Mouse (Mus musculus) gastrocnemius, adult 18-20 months (tissue): ENCODE measurements at regions not wholly inside any gene's neighbourhood (a gene's known extent, or its start where the extent isn't known, plus 50 kb on each side); places are given as distances from the start of the nearest gene placed in this dataset.
A peak's percentile ranks its signal among the peaks of the same experiment; 100 is the strongest.

Experiments used
- DNase-seq: peaks from one replicate; pipeline ENCODE4 v3.0.0; 2021; ENCODE audit warnings: low spot score

DNA sequence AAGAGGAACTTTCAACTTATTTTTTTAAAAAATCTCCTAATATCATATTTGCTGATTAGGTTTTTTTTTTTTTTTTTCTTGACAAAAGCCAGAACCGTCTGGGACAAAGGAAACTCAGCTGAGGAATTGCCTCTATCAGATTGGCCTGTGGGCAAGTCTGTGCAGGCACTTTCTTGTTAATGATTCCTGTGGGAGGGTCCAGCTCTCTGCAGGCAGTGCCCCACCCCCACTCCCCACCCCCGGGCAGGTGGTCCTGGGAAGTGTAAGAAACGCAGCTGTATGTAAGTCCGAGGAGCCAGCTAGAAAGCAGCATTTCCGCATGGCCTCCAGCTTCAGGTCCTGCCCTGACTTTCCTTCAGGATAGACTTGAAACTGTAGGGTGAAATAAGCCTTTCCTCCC, 377.7 kb downstream of the Sox2 start:
- DNase-seq, result no peak

DNA sequence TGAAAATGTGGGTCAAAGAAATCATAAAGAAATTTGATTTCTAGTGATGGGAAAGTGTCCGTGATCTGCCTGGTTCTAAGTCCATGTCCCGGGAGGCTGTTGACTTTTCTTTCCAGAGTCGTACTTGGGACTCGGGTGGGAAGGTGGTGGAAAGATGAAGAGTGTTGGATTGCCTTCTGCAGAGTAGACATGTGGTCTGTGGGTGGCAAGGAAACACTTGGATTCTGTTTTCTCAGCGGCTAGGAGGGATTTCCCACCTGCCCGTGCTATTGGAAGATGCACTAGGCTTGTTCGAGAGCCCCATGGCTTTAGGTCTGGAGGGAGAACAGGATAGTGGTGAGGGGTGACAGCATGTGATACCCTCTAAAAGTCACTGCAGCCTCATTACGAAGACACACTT, 379.7 kb downstream of the Sox2 start:
- no peak for DNase-seq

DNA sequence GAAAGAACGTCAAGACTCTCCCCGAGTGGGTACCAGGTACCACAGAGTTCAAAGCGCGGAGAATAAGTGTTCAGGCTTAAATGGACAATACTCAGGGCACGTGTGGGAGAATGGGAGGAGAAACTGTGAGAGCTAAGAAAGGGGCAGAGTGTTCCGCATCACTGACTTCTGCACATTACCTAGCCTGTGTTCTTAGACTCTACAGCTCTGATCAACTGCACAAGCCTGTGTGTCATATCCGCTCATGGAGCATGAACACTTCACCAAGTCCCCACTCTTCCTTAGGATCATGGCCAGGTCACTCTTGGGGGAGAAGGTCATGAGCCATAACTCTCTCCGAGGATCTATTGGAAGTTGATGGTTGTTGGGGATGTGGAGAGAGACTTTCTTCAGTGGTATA, 383.4 kb downstream of the Sox2 start:
- no peak for DNase-seq

DNA sequence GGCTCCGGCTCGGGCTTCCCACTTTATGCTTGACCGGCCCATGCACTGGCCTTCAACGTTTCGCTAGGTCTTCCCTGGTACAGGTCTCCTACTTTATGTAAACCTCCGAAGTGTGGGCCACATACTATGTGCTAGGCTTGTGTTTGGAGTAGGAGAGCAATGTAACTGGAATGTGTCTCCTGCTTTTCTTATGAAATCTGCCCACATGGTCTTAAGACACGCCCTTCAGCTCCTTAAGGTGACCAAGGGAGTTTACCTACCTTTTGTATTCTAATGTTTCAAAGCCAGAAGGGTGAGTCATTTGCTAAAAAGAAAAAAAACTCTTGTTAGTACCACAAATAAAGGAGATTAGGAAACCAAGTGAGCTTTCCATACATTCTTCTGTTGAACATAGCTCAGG, 385.0 kb downstream of the Sox2 start:
- no peak for DNase-seq

DNA sequence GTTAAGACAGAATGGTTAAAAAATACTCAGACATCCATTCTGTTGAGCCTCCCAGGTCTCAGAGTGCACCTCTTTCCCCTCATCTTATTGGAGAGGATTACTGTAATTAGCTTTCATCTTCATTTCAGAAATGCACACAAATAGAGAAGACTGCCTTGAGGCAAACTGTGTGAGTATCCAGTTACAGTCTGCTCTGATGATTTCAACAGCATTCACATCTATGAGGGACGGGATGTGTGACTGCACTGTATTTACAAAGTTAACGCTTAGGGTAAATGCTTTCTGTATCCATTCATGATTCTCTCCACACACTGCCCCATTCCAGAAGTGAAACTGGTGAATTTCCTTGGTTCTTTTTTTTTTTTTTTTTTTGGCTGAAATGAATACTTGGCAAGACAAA, 393.5 kb downstream of the Sox2 start:
- DNase-seq, result no peak

DNA sequence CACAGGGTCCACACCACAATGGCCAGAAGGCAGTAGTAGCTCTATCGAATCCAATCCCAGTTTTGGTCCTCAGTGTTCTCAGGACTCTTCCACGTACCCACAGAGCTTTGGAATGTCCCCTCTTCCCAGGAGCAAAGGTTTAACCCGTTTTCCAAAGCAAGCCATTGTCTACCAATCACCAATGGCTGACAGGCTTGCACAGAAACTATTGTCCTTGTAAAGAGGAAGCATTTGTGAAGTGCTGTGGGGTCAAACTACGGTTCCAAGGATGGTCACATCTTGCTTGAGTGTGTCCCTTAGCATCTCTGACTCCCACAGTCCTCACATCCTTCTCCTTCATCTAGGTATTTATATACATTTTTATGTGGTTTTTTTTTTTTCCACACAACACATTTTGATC, 409.2 kb downstream of the Sox2 start:
- no peak for DNase-seq

DNA sequence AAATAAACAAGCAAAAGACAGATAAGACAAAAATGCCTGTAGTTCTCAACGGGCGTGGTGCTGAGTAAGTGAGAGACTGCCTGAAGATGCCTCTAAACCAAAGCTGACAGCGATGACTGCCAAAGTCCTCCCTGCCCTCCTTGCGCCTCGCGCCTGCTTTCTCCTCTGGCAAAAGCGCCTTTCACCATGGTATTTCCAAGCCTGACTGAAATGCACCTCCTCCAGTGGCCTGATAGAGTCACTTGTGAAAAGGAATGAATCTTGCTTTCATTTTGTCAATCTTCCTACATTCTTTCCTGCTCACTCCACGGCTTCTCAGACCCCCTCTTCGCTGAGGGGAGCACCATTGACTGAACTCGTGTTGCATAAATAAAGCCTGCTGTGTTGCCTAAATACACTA, 409.8 kb downstream of the Sox2 start:
- DNase-seq, result no peak

DNA sequence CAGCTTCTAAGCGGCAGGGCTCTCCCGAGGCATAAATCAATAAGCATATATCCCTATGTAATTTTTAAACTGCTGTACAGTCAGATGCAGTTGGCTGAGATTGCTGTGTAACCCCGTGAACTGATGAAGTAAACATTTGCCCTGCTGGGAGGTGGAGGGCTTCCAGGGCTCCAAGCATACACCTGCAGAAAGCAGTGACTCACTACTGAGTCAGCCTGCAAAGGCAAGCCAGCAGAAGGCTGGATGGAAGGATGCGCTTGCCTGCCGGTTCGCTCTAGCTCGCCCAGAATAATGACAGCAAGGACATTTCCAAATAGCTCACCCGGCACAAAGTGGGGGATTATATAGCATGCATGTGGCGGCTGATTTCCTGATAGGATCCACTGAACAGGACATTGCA, 416.6 kb downstream of the Sox2 start:
- DNase-seq, result no peak

DNA sequence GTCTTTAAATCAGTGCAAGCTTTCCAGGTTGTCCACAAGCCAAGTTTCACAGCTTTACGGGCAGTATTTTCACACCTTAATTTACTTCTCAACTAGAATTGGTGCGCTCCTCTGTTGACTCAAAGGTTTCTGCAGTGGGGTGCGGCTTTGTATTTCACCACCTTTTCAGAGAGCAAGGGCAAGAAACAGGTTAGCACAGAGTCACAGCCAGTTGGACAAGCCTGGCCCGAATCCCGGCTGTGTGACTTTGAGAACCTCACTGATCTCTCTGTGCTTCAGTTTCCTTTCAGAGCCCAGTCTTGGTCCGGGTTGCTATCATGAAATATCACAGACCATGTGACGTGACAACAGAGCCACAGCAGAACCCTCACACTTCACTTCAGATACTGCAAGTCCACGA, 418.4 kb downstream of the Sox2 start:
- no peak for DNase-seq

DNA sequence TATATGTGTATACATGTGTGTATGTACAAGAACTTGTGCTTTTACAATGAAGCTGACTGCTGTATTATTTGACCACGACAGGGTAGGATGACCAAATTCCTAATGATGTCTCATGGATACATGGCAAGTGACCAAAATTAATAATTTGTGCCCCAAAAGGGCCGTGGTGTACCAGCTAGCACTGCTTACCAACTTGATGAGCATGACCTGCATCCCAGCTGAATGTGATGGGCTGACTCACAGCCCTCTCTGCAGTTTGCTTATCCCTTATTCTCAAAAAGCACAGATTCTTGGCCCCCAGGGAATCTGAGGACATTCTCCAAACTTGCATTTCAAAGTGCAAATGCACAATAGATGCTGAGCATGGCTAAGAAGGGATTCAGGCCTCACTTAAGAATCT, 420.8 kb downstream of the Sox2 start:
- no peak for DNase-seq

DNA sequence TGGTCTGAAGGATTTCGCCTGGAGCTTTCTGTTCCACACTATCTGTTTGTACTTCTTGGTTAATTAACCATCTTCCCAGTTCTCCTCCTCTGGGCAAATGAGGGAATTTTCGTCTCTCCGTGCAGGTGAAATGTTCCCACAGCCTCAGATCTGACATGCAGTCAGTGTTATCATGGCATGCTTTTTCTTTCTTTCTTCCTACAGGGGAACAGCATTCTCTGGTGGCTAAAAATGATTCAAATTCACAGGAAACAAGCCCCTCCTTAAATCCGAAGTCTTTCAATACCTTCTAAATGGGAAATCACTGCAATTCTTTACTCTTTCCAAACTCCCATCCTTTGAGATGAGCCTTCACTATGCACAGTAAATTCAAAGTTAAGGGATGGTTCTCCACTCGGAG, 429.7 kb downstream of the Sox2 start:
- DNase-seq, result no peak

DNA sequence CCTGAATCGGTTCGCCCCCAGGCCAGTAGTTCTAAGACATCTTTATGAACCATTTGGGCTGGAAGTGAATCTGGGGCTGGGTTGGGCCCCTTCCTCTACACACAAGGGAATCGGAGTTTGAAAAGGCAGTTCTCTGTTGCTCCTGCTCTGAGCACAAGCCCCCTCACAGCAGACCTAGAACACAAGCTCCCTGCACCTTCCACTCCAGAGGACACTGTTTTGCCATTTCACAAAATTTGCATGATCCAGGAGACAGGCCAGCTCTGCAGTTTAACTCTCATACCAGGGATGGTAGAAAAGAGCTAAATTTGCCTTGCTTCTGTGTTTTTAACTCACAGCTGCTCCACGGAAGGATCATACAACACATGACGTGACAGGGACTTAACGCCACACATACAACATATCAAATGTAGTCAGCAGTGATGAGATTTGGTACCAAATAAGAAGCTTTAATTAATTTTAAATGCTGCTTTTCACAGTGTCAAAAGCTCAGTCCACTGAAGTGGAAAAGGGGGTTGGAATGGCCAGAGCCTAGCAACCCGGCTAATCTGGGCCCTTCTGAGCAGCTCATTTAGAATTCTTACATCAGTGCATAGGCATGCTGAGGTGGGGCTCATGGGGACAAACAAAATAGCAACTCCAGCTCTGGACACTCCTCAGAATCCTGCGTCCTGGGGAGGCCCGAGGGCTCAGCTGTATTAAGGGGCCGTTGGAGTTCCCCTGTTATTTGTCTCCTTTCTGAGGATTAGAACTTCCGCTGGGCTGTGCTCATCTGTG, 434.1 kb downstream of the Sox2 start:
- DNase-seq, result no peak

DNA sequence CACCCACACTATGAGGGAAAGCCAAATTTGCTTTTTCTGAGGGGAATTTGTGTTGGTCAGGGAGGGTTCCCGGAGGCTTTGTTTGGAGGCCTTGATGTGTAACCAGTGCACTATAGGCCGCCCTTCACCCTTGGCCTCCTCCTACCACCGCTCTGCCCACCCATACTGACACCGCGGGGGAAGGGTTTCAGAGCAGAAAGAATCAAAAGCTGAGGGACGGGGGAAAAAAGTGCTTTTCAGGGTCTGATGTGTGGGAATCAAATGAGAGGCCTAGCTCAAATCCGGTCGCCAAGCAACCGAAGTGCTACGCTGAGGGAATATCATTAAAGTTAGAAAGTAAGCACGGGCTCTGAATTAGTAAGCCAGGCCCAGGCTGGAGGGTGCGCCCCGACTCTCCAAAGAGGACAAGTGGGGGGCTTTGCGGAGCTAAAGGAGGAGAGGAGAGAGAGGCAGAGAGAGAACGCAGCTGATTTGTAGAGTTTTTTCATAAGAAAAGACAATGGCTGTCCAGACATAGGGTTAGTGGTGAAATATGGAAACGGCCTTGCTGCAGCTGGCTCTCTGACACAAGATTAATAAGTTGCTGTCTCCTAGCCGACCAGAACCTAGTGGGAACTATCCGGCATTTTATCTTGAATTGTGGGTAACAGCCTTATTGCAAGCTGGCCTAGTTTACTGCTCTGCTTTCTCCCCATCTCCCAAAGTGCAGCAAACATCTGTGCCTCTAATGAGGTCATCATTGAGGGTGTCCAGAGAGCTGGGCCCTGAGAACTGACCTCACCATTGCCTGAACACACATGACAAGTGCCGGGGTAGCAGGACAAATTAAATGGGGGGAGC, 438.3 kb downstream of the Sox2 start:
- peak; percentile 18 for DNase-seq

DNA sequence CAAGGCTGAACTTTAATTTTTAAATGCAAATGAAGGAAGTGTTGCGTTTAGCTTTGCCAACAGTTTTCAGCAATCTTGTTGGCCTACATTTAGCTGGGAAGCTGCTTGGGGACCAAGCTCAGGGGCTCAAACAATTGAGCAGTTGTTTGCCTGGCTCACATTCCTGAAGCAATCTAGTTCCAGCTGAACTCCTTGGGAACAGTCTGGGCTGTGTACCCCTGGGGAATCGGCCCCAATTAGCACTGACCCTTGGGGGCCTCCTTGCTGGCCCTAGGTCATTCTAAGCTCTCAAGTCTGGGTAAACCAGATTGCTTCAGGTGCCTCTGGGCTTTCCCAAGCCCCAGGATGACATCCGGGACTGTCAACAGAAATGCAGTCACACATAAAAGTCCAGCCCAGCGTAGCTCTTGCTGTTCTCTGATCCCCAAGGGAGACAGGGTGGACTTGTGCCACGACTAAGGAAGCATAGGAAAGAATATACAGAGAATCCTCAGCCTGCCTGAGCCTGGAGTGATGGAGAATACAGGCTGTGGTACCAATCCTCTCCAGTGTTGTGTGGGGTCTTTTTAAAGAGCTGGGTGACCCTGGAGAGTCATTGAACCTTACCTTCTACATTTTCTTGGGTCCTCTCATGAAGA, 440.4 kb downstream of the Sox2 start:
- DNase-seq, result peak; percentile 16

DNA sequence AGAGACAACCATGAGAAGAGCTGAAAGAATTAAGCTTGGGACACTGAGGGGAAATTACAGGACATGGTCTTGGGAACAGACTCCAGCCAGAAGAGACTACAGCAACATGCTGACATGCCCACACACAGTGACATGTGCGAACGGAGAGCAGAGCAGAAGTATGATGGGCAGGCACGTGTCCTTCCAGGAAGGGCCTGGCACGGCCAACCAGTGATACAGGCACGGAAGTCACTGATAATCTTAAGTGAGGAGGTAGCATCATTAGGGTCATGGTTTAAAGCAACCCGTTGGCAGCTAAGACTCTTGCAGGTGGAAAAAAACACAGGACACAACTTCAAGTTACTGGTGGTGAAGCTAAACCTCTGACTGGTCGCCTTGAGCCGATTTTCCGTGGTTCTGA, 442.8 kb downstream of the Sox2 start:
- no peak for DNase-seq

DNA sequence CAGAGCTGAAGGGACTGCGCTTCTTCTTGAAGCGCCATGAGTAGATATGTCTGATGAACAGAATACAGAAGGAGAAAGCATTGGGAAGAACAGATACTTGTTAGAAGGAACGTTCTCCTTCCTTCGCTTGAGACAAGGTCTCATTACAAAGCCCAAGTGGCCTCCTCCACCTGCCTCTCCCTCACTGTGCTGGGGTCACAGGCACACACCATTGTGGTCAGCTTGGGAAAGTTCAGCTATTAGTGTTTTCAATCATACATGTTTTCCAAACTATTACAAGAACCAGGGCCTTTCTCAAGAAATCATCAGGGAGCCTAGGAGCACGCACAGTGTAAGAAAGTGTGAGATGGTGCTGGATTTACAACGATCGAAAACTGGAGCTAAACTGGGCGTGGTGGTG, 445.0 kb downstream of the Sox2 start:
- DNase-seq, result no peak

DNA sequence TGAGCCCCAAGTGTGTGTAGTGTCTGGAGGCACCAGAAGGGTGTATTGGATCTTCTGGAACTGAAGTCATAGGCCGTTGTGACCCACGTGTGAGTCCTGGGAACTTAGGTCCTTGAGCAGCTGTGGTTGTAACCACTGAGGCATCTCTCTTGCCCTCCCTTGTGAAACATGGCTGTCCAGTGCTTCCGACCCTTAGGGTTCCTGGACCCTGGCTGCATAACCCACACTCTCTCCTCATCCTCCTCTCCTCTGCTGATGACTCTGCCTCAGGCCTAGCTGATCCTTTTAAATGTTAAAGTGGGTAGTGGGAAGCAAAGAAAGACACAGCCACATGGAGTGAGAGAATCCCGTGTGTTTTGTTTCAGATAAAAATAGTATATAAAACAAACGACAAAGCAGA, 446.2 kb downstream of the Sox2 start:
- DNase-seq, result no peak

DNA sequence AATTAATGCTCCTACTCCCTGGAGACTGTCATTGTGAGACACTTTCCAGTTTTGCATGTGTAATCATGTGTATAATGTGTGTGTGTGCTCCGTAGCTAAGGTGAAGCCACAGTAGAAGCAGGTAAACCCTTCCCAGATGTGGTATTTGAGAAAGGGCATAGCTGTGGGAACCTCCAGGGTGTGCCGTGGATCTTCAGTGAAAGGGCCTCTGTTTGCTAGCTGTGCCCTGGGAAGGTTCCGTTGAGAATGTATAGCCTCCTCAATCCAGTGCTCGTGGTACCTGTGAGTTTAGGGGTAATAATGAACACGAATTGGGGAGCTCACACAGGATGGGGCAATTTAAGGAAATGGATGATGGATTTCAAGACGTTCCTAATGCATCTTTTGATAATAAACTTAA, 447.6 kb downstream of the Sox2 start:
- no peak for DNase-seq

DNA sequence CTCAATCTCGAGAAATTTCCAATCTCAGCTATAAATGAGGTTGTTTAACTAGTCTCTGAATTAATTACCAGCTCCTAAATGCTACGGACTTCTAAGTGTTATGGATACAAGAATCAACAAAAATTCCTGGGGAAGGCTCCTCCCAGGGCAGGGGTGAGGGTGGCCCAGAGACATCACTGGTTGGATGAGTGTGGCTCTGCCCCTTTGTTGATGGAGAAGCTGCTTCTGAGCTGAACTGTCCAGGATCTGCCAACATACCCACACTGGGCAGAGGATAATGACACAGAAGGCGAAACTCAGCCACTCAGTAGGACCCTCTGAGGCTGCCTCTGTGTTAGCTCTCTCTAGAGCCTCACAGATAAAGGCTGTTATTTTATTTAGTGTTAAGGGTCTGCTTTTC, 449.0 kb downstream of the Sox2 start:
- DNase-seq, result no peak

DNA sequence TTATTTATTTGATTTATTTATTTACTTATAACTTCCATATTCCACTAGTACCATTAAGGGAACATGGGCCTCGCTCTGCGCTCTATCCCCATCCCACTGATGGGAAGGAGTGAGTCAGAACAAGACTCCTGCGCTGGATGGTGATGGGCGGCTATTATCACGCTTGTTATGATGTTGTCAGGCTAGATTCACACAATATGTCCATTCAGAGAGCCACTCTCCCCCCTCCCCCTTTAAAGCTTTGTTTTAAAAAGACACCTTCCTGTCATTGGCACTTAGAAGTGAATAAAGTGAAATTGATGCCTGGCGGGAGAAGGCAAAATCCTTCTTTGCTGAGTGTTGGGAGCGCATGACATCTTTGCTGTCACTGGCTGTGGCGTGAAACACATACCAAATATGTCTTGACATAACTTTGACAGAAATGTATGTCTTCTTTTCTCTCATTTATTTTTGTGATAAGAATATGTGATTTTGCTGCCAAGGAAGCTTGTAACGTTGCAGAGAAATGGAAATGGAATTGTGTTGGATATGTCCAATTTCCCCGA, 449.7 kb downstream of the Sox2 start:
- no peak for DNase-seq

DNA sequence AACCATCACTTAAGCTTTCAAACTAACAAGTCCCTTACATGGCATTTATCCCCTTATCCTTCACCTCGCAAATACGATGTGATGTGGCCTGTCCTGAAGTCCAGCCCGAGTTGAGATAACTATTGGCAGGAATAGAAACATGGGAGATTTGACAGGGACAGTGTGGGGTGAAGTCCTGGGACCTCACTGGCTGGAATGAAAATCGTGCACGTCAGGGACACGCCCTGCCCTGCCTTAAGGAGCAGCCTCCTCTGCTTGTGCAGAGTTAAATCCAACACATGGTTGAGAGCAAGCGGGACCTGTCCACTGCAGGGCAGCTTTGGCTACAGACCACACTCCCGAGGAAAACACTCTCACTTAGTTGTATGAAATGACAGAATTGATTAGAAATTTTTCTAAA, 451.1 kb downstream of the Sox2 start:
- no peak for DNase-seq

DNA sequence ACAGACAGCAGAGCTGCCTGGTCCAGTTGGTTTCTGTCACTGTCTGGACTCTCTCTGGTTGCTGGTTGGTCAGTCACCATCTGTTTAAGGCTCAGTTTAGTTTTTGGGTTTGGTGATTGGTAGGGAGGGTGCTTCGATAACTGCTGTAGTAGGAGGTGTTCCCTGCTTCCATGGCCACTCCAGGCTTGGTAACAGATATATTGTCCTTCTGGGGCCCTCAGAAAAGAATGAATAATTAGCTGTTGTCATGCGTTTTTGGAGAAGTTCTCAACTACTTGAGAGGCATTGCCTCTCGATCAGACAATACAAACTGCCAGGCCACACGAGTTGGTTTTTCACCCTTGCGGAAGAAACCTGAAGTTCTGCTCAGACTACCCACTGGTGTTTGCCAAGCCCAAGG, 451.7 kb downstream of the Sox2 start:
- DNase-seq, result no peak
